Mouse (Mus musculus) kidney, postnatal 4 days (tissue): ENCODE measurements around the gene B130006D01Rik.
"Not testable (repeated sequence)": the region's sequence is repeated elsewhere in the genome, so short reads cannot be mapped to it uniquely, and the experiment has no call there.

Source experiments
- DNase-seq, 2 experiments: peaks; one replicate each; pipeline ENCODE4 v3.0.0; 2021; ENCODE audit warnings: mixed read lengths in 2 of 2

Gene B130006D01Rik

GRCm38 (mm10) chr11:95713811-95714241 is 9.6 kb upstream of the B130006D01Rik start:
- DNase-seq: peak; percentile 12 to 30

GRCm38 (mm10) chr11:95714411-95714810 is 9.0 kb upstream of the B130006D01Rik start:
- DNase-seq: no peak

DNA sequence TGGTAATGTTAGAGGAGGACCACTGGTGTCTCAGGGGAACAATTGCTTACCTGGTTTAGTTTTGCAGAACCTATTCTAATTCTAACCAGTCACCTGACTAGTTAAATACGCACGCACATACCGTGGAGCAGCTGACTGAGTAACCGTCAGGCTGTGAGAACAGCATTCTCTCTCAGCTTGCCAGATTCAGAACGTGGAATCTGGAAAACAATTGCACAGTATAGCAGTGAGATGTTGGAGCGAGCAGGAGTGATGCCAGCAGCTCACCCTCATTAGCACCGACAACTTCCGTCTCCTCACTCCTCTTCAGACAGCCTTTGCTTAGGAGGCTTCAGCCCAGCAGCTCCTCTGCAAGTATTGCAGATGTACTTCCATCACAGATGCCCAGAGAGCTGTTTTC is 7.3 kb upstream of the B130006D01Rik start:
- no peak for DNase-seq

- DNase-seq: no peak
Measured at GRCm38 (mm10) chr11:95719356-95719755, 4.0 kb upstream of the B130006D01Rik start.

- DNase-seq: no peak
Measured at GRCm38 (mm10) chr11:95724466-95724865, 1.1 kb downstream of the B130006D01Rik start.

GRCm38 (mm10) chr11:95726156-95726555 is 2.8 kb downstream of the B130006D01Rik start:
- no peak for DNase-seq

GRCm38 (mm10) chr11:95727947-95728346 is 4.6 kb downstream of the B130006D01Rik start:
- DNase-seq: no peak

GRCm38 (mm10) chr11:95728916-95729907 is 5.8 kb downstream of the B130006D01Rik start:
- DNase-seq: no peak

- DNase-seq: no peak
Measured at GRCm38 (mm10) chr11:95734485-95734884, 11.1 kb downstream of the B130006D01Rik start.

GRCm38 (mm10) chr11:95737811-95738210 is 14.4 kb downstream of the B130006D01Rik start:
- peak; percentile 21 to 34 for DNase-seq

GRCm38 (mm10) chr11:95744521-95744920 is 21.1 kb downstream of the B130006D01Rik start:
- DNase-seq: no peak

DNA sequence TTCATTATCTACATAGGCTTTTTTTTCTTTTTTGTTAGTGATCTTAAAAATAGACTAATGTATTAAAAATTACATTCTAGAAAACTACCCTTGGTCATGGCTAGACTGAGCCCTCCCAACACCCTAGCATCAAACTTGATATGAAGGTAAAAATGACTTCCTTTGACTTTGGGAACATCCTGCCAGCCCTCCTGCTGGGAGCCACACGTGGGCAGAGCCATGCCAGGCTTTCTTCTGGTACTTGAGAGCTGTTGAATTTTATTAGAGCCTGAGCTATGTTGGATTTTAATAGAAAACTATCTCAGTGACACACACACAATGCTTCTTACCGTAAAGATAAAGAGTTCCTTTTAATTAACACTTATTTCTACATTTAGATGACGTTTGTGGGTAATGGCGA is 23.4 kb downstream of the B130006D01Rik start:
- DNase-seq: no peak

DNA sequence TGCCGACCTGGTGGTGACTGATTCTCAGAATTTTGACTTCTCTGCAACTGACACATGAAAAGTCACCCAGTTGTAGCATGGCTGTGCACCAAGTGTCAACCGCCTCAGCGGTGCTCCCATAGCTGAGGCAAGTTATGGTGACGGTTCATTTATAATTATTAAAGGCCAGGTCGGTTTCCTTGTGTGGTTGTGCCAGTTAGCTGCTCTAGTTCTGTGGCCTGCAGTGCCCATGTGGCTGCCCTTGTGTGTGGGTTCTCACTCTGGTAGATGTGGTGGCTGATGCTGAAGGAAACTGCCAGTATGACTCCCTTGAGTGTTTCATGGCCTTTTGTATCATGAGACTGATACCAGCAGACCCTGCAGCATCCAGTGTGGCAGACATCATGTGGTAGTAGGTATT is 24.9 kb downstream of the B130006D01Rik start:
- DNase-seq: no peak

GRCm38 (mm10) chr11:95749619-95750018 is 26.2 kb downstream of the B130006D01Rik start:
- DNase-seq: no peak

DNA sequence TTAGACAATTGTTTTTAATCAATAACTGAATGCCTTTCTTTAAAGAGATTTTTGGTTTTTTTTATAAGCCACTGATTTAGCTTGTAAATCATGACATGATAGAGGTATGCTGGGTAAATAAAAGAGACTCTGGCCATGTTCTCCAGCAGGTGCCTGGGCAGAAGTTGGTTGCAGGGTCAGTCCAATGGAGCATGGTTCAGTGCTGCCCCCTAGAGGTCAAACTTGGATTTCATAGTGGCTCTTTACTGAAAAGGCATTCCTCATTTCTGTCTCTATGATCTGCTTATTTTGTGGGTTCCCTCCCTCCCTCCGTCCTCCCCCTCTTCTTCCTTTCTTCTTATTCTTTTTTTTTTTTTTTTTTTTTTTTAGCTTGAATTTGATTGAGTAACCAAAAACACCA is 27.6 kb downstream of the B130006D01Rik start:
- peak; percentile 80 to 83 for DNase-seq

DNA sequence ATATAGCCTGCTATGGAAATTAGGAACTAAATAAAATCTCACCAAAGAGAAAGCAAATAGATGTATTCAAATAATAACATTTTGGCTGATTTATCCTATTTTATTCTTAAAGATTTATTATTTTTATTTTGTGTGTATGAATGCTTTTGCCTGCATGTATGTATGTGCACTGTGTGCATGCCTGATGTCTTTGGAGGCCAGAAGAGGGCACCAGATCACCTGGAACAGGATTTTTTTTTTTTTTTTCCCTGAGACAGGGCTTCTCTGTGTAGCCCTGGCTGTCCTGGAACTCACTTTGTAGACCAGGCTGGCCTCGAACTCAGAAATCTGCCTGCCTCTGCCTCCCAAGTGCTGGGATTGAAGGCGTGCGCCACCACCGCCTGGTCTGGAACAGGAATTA is 31.8 kb downstream of the B130006D01Rik start:
- DNase-seq: not testable (repeated sequence)

- no peak for DNase-seq
Measured at GRCm38 (mm10) chr11:95760521-95760920, 37.1 kb downstream of the B130006D01Rik start.

DNA sequence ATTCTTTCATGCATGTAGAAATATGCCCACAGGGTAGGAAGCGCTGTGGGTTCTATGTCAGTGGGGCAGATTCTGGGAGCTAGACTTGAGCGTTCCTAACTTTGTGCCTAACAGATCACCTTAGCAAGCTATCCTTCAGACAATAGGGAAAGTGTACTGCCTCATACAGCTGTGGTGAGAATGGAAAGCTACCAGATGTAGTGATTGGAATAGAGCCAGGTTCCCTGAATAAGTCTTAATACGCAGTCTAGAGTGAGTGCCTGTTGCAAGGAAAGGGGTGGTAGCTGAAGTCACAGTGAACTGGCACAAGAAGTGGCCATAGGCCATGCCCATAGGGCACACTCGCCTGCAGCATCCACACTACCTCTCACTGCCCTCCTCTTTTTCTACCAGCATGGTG is 39.6 kb downstream of the B130006D01Rik start:
- no peak for DNase-seq

GRCm38 (mm10) chr11:95764806-95765205 is 41.4 kb downstream of the B130006D01Rik start:
- DNase-seq: no peak

DNA sequence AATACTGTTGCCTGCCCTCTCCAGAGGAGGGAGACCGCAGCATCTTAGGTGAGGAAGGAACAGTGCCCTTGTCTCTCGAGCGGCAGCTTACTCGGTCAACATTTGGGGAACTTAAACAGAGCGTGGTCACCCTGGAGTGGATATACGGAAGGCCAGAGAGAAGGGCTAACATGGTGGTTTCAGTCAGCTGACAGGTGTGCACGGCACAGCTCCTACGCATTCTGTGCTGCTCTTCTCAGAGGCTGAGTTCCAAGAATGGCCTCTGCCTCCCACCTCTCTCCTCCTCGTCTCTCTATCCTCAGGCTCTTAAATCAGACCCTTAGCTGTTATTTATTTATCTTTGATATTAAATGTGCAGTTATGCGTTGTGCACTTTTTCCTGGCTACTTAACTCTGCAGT is 41.9 kb downstream of the B130006D01Rik start:
- DNase-seq: no peak

GRCm38 (mm10) chr11:95768244-95768643 is 44.9 kb downstream of the B130006D01Rik start:
- DNase-seq: no peak

DNA sequence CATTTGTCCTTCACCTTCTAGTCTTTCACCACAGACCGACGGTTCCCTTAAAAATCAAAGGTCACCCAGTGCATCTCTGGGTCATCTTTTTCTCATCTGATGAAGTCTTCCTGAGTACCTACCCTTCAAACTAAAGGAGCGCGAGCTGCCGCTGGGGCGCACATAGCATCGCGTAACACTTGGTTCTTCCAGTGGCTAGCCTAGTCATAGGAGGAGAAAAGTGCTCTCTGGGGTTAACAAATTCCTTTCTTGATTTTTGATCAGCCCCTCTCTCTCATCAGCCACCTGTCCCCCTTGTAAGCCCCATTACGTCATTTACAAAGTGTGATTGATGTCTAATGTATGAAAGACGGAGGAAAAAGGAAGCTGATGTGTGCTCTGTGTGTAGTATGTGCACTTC is 45.8 kb downstream of the B130006D01Rik start:
- DNase-seq: no peak

DNA sequence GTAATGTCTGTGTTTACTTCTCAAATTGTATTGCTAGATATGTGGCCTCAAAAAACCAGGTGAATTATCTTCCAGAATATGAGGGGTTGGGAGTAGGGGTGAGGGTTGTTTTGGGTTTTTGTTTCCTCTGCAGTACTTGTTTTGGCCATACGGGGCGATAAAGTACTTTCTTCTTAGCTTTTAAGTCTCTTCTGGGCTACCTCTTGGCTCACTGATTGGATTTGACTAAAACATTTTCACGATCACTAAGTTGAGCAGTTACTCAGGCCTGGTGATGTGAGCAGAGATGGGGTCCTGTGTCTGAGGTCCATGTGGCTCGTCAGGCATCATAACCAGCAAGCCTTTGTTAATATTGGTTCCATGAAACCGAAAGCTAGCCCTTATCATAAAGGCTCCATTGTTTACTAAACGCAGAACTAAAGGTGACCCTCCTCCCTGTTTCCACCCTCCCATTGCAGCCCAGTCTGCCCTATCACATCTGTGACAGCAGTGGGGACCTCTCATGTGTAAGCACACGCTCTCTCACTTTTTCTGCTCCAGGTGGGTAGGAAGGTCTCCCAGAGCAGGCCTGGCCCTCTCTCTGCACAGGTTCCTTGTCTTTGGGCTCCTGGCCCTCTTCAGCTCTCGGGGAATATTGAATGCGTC is 47.5 kb downstream of the B130006D01Rik start:
- DNase-seq: peak; percentile 52 to 61

DNA sequence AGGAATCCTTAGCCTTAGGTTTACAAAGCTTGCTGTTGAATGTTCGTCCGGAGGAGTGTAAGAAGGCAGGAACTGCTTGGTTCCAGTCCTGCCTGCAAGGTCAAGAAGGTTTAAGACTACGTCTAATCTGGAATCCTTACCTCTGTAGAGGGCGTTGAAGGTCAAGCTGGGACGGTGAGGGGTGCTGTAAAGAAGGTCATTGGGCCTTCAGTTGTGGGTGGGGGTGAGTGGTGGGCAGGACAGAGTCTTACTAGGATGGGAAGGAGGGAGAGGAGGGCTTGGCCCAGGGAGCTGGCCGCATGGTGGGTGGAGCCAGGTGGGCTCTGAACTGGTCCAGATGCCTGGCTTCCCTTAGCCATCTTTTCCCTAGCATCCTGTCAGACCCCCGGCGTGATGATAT is 48.3 kb downstream of the B130006D01Rik start:
- no peak for DNase-seq
